Comparison of ENCODE assay signal across 8 mouse cellular contexts in genomic region chr12:84450718-84451646, GRCm38 (mm10). TPM values are rescaled to one million over a fixed set of nuclear protein-coding genes. Genes with fewer than 3 reads are reported as not detected.
A peak's percentile ranks its signal among the peaks of the same experiment; 100 is the strongest.
DNase-seq lines count a peak whose midpoint lies in the region; ATAC-seq and TF ChIP-seq lines count a peak whose summit lies in the region.

Aldh6a1 (minus strand) TSS chr12:84451004.
Lin52 (plus strand) TSS chr12:84451422.

- H3K9ac ChIP-seq in lung, postnatal 0 days (replicated peaks; ENCODE audit: low read depth) = peak within 1 kb of the TSS; percentile 66

- peaks cover 24% of the 10 kb centered on the region for H3K4me1 ChIP-seq in hindbrain, embryonic 10.5 days (replicated peaks)
- peaks cover 8% of the 10 kb centered on the region; the same call in 1 of the 2 replicates for H3K4me1 ChIP-seq in lung, postnatal 0 days (ENCODE audit: insufficient read depth, low read depth, low read length)

- ATAC-seq in frontal cortex, adult (ENCODE audit: low TSS enrichment) = peak; percentile 94
- ATAC-seq in lung, postnatal 0 days = peak; percentile 96

- H3K27ac ChIP-seq in hindbrain, embryonic 10.5 days = peak within 1 kb of the TSS; percentile 89
- peak within 1 kb of the TSS; percentile 96 for H3K27ac ChIP-seq in lung, postnatal 0 days (ENCODE audit: low read length)

- under 1% methylated on average over 49 of the region's 49 CpGs for WGBS in hindbrain, embryonic 10.5 days
- WGBS in lung, postnatal 0 days = under 1% methylated on average over 48 of the region's 49 CpGs

- DNase-seq in MN1 (ENCODE audit: low spot score) = peak; percentile 100
- peak; percentile 100 for DNase-seq in cerebellum, adult 9-10 months
- DNase-seq in hindbrain, embryonic 10.5 days (ENCODE audit: low spot score) = peak; percentile 94
- DNase-seq in layer of hippocampus, adult 9-11 months = peak; percentile 100
- peak; percentile 100 for DNase-seq in lung, postnatal 0 days (ENCODE audit: low spot score)
- peak; percentile 89 for DNase-seq in ovary, postnatal 14 days (ENCODE audit: low spot score)
- DNase-seq in thymus, postnatal 14 days = peak; percentile 96

- peak within 1 kb of the TSS; percentile 86 for H3K4me3 ChIP-seq in hindbrain, embryonic 10.5 days
- H3K4me3 ChIP-seq in lung, postnatal 0 days (ENCODE audit: low read depth, low read length) = peak within 1 kb of the TSS; percentile 70

- peak within 1 kb of the TSS; percentile 80 for H3K4me2 ChIP-seq in lung, postnatal 0 days (replicated peaks; ENCODE audit: low read depth, low read length)

- no peaks in the 10 kb centered on the region for H3K9me3 ChIP-seq in hindbrain, embryonic 10.5 days
- H3K9me3 ChIP-seq in lung, postnatal 0 days (ENCODE audit: low read length) = no peaks in the 10 kb centered on the region

- no peaks in the 10 kb centered on the region for H3K36me3 ChIP-seq in hindbrain, embryonic 10.5 days
- no peaks in the 10 kb centered on the region for H3K36me3 ChIP-seq in lung, postnatal 0 days (ENCODE audit: insufficient read depth, low read length)

- TF ChIP-seq EP300 in lung, postnatal 0 days (IDR thresholded peaks at IDR 0.05) = peak; percentile 98

- no peaks in the 10 kb centered on the region for H3K27me3 ChIP-seq in hindbrain, embryonic 10.5 days (ENCODE audit: insufficient read depth, poor library complexity, severe bottlenecking)
- H3K27me3 ChIP-seq in lung, postnatal 0 days (replicated peaks; ENCODE audit: insufficient read depth, low read length) = no peaks in the 10 kb centered on the region

- TF ChIP-seq CTCF in lung, postnatal 0 days (IDR thresholded peaks at IDR 0.05) = no peak

RNA-seq across cellular contexts. Expression of gene Aldh6a1, which starts in this region (rescaled TPM):
- 15.6 and 16.4 TPM in 2 replicates for polyA plus RNA-seq in hindbrain, embryonic 10.5 days (2016; fragmentation: Nextera tagmentation; extraction: Ambion mirVana)
- polyA plus RNA-seq in lung, postnatal 0 days (2015; fragmentation: Nextera tagmentation; extraction: Ambion mirVana) = 52.1 and 67.5 TPM in 2 replicates

RNA-seq across cellular contexts. Expression of gene Lin52, which starts in this region (rescaled TPM):
- 30.4 and 30.8 TPM in 2 replicates for polyA plus RNA-seq in hindbrain, embryonic 10.5 days (2016; fragmentation: Nextera tagmentation; extraction: Ambion mirVana)
- 18.2 and 18.5 TPM in 2 replicates for polyA plus RNA-seq in lung, postnatal 0 days (2015; fragmentation: Nextera tagmentation; extraction: Ambion mirVana)

Comparison
In these comparisons a context has a peak if more than half of its experiments do, and no peak if none do; other contexts are left out.
1. Peak in every context shown above with its lines: DNase-seq, ATAC-seq, H3K4me3 ChIP-seq and H3K27ac ChIP-seq.